Mouse (Mus musculus) embryonic facial prominence, embryonic 14.5 days (tissue): ENCODE measurements around the gene Fbxl13. TPM values are rescaled to one million over a fixed set of nuclear protein-coding genes. Genes with fewer than 3 reads are reported as not detected.

Source experiments
- ATAC-seq: fragments of 200-750 bp; cut with Nextera tagmentation; 2 replicates; pipeline ENCODE4 v1.8.0; 2017; ENCODE audit warnings: low read depth, moderate number of reproducible peaks, moderate TSS enrichment
- DNase-seq: peaks from one replicate; pipeline ENCODE4 v3.0.0-alpha.2; 2015; ENCODE audit warnings: low spot score
- H3K27ac ChIP-seq: fragments of 300-500 bp; sonication (generic); replicated peaks from 2 replicates; pipeline ENCODE4 v1.5.1; 2014; ENCODE audit warnings: low read depth, mild to moderate bottlenecking, low read length, moderate library complexity
- H3K27me3 ChIP-seq: fragments of 300-500 bp; sonication (generic); replicated peaks from 2 replicates; pipeline ENCODE4 v1.6.1; 2014; ENCODE audit warnings: low read length; ENCODE audit not compliant: control insufficient read depth, insufficient read depth
- H3K36me3 ChIP-seq: fragments of 300-500 bp; sonication (generic); 2 replicates; pipeline ENCODE4 v1.6.1; 2014; ENCODE audit warnings: low read length, mixed read lengths; ENCODE audit not compliant: control insufficient read depth, insufficient read depth
- H3K4me1 ChIP-seq: fragments of 300-500 bp; sonication (generic); 2 replicates; pipeline ENCODE4 v1.6.1; 2014; ENCODE audit warnings: antibody characterized with exemption, low read length; ENCODE audit not compliant: control insufficient read depth, insufficient read depth
- H3K4me2 ChIP-seq: fragments of 300-500 bp; sonication (generic); 2 replicates; pipeline ENCODE4 v1.6.1; 2014; ENCODE audit warnings: low read depth, mild to moderate bottlenecking, low read length, moderate library complexity, mixed read lengths
- H3K4me3 ChIP-seq: fragments of 300-500 bp; sonication (generic); 2 replicates; pipeline ENCODE4 v1.5.1; 2014; ENCODE audit warnings: low read depth, mild to moderate bottlenecking, low read length
- H3K9ac ChIP-seq: fragments of 300-500 bp; sonication (generic); 2 replicates; pipeline ENCODE4 v1.6.1; 2014; ENCODE audit warnings: low read depth, mild to moderate bottlenecking, low read length, moderate library complexity, mixed read lengths
- H3K9me3 ChIP-seq: fragments of 300-500 bp; sonication (generic); 2 replicates; pipeline ENCODE4 v1.6.1; 2016; ENCODE audit warnings: low read length; ENCODE audit not compliant: control insufficient read depth
- WGBS: fragments of 180-500 bp; shearing (Covaris S2); extraction: QIAGEN DNeasy Blood & Tissue Kit; methylation state at CpG from one replicate; pipeline ENCODE4 v1.1.7; 2014; 5-methylcytosine and 5-hydroxymethylcytosine counted together
- polyA plus RNA-seq: library from polyadenylated mRNA; unstranded; fragments of >200 nt; fragmentation: Nextera tagmentation; extraction: Ambion mirVana; gene quantifications from 2 replicates; pipeline ENCODE4 v1.2.1, GENCODE M21; 2014

Gene Fbxl13
- polyA plus RNA-seq, 1 experiment from 2014 or later, result 0.46 TPM

DNA sequence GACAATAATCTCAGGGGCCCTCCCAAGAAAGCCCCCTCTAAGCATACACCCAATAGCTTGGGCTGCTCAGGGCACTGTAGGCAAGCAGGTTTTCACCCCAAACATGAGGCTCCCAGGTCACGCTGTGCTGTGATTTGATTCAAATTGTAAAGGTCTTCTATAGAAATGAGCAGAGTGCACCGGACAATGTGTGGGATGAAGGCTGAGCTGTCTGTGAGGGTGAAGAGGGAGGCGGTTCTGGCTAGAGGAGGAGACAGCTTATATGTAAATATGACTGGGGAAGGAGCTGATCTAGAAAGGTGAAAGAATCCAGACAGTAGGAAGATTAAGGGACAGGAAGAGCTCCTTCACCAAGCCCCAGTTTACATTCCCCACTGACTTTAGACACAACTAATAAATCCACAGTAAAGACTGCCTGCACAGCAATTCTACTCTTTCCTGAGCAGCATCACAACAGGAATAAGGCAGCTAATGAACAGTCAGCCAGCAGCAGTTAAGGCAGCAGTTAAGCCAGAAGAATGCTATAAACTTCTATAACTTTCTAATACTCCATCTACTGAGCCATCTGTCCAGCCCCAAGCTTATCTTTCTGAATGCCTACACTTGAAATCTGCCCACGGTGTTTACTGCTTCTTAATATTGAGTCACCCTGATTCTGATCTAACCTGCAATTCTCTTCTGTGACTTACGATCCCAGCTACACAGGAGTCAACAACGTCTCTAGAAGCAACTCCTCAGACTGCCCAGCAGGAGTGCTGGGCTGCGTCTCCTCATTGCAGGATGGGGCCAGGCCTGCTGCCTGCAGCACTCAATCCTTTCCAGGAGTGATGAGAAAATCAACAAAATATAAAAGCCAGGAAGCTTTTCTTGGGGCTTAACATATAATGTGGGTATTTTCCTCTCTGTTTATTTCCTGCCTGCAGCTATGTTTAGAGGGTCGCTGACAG, 22.0 kb upstream of the Fbxl13 start:
- 0 out of 2 replicates have a peak, but pooled peaks cover 10% of the 10 kb centered on the region for H3K36me3 ChIP-seq

DNA sequence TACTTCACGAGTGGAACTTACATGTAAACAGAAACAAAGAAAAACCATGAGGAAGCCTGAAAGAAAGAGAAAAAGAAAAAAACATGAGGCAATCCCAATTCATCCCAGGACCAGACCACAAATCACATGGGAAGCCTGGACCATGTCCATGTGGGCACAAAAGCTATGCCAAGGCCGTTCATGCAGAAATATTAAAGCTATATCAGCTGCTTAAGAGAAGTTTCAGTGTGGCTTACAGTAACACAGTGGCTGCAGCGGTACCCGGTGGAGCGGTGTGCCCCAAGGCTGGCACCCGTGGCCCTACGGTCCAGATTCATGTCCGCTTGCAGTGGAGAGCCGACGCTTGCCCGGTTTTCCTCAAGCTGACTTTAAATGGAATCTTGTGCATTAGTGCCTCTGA, 17.6 kb upstream of the Fbxl13 start:
- Histone ChIP-seq H3K27me3 (no peaks in the 10 kb centered on the region), H3K9ac (no peak overlapping the region), H3K9me3 (no peaks in the 10 kb centered on the region), H3K4me2 (no peak overlapping the region), H3K27ac (no peak overlapping the region), H3K4me1 (no peaks in the 10 kb centered on the region), H3K4me3 (no peak overlapping the region), H3K36me3 (peaks cover 46% of the 10 kb centered on the region)
- DNase-seq, result peak; percentile 14
- WGBS, result 93% methylated on average over 11 of the region's 11 CpGs
- no peak for ATAC-seq

More for the DNA sequence above, 22.0 kb upstream of the Fbxl13 start:
- DNase-seq (no peak), ATAC-seq (no peak)
- H3K9ac ChIP-seq, result no peak overlapping the region
- 65% methylated on average over 8 of the region's 8 CpGs for WGBS
- H3K4me1 ChIP-seq, result no peaks in the 10 kb centered on the region
- no peak overlapping the region for H3K27ac ChIP-seq
- no peak overlapping the region for H3K4me2 ChIP-seq
- H3K9me3 ChIP-seq, result no peaks in the 10 kb centered on the region
- H3K27me3 ChIP-seq, result no peaks in the 10 kb centered on the region
- H3K4me3 ChIP-seq, result no peak overlapping the region

DNA sequence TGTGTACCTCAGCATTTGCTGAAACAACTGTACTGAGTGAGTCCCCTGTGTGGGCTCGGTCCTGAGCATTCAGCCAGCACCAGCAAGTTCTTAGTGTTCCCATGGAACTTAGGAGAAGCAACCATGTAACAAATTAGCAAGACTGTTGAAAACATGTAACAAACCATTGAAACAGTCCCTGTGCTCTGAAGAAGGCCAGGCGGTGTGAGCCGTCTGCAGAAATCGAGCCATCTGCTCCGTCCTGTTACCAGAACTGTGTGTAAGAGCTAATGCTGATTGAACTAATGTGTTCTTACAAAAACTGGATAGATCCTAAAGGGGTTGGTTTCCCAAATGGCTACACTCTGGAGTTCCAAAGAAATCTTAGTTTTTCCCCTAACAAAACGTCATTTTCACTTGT, 15.4 kb upstream of the Fbxl13 start:
- ATAC-seq (no peak), DNase-seq (no peak)
- H3K27ac ChIP-seq, result no peak overlapping the region
- peaks cover 53% of the 10 kb centered on the region for H3K36me3 ChIP-seq
- 89% methylated on average over 6 of the region's 6 CpGs for WGBS
- H3K4me2 ChIP-seq, result no peak overlapping the region
- no peak overlapping the region for H3K9ac ChIP-seq
- no peak overlapping the region for H3K4me3 ChIP-seq
- no peaks in the 10 kb centered on the region for H3K27me3 ChIP-seq
- H3K9me3 ChIP-seq, result no peaks in the 10 kb centered on the region
- no peaks in the 10 kb centered on the region for H3K4me1 ChIP-seq

DNA sequence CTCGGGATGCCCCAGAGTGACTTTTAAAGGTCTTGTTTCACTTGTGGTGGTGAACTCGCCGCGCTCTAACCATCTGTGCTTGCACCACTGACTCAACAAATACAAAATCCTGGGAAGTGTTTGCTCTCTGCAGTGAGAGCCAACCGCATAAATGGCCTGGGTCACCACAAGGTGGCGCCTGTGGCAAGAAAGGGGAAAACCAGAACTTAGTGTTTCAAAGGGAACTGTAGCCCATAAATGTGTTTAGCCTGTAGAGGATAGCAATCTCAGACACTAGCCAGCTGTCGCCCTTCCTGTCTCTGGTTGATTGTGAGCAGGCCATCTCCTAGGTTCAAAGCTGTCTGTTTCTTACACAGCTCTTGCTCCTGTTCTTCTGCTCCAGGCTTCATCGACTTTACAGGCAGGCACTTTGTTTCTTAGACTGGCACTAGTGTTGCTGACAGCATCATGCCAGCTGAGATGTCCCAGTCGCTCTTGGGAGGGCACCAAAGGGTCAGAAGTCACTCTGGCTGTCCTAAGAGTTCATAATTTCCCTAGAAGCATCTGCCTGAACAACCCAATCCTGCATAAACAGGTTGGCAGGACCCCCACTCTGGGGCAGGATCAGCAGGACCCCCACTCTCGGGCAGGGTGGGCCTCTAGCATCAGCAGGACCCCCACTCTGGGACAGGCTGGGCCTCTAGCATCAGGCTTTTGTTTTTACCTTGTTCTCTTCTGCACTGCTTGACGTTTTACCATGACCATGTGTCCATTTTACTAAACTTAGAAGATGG, 13.4 kb upstream of the Fbxl13 start:
- Histone ChIP-seq H3K36me3 (peaks cover 60% of the 10 kb centered on the region), H3K9ac (no peak overlapping the region), H3K4me2 (no peak overlapping the region), H3K27me3 (no peaks in the 10 kb centered on the region), H3K4me3 (no peak overlapping the region), H3K9me3 (no peaks in the 10 kb centered on the region), H3K27ac (no peak overlapping the region), H3K4me1 (no peaks in the 10 kb centered on the region)
- ATAC-seq (peak; percentile 79), DNase-seq (peak; percentile 73)
- WGBS, result 62% methylated on average over 10 of the region's 11 CpGs

DNA sequence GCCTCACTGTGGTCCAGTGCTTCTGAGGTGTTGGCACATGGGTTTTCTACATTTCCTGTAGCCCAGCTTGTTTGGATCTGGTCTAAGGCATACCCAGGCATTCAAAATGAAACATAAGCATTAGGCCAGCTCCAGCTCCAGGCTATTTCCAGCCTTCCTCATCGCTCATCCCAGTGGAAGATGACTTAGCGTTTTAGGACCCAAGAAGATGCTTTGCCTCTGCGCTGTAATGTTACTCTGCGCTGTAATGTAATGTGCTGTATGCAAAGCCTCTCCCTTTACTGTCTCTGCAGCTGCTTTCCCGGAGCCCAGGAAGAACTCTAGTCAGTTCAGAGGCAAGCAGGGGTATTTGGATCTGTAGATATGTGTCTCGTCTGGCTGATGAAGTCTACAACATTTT, 12.6 kb upstream of the Fbxl13 start:
- H3K4me1 ChIP-seq, result no peaks in the 10 kb centered on the region
- no peak overlapping the region for H3K4me3 ChIP-seq
- ATAC-seq (no peak), DNase-seq (no peak)
- WGBS, result 94% methylated on average over 6 of the region's 6 CpGs
- no peak overlapping the region for H3K9ac ChIP-seq
- H3K27me3 ChIP-seq, result no peaks in the 10 kb centered on the region
- no peak overlapping the region for H3K4me2 ChIP-seq
- H3K36me3 ChIP-seq, result peaks cover 60% of the 10 kb centered on the region
- no peak overlapping the region for H3K27ac ChIP-seq
- no peaks in the 10 kb centered on the region for H3K9me3 ChIP-seq

DNA sequence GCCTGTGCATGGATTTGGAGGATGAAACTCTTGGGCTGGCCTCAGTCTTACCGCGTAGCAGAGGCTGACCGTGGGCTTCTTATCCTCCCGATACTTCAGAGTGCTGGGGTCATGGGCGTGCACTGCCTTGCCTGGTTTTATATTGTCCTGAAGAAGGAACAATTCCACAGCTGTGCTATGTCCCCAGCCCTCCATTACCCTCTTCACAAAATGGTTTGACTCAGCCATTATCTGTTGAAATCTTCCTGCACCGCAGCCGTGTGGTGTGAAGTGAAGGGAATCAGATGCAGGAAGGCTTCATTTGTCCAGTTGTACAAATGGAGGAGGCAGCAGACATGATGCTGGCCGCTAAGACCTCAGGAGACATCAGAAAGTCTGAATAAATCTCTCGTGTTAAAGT, 11.5 kb upstream of the Fbxl13 start:
- no peak overlapping the region for H3K9ac ChIP-seq
- DNase-seq (no peak), ATAC-seq (no peak)
- no peaks in the 10 kb centered on the region for H3K27me3 ChIP-seq
- peaks cover 63% of the 10 kb centered on the region for H3K36me3 ChIP-seq
- WGBS, result 92% methylated on average over 9 of the region's 9 CpGs
- H3K4me1 ChIP-seq, result no peaks in the 10 kb centered on the region
- no peak overlapping the region for H3K27ac ChIP-seq
- H3K4me2 ChIP-seq, result no peak overlapping the region
- no peaks in the 10 kb centered on the region for H3K9me3 ChIP-seq
- H3K4me3 ChIP-seq, result no peak overlapping the region

DNA sequence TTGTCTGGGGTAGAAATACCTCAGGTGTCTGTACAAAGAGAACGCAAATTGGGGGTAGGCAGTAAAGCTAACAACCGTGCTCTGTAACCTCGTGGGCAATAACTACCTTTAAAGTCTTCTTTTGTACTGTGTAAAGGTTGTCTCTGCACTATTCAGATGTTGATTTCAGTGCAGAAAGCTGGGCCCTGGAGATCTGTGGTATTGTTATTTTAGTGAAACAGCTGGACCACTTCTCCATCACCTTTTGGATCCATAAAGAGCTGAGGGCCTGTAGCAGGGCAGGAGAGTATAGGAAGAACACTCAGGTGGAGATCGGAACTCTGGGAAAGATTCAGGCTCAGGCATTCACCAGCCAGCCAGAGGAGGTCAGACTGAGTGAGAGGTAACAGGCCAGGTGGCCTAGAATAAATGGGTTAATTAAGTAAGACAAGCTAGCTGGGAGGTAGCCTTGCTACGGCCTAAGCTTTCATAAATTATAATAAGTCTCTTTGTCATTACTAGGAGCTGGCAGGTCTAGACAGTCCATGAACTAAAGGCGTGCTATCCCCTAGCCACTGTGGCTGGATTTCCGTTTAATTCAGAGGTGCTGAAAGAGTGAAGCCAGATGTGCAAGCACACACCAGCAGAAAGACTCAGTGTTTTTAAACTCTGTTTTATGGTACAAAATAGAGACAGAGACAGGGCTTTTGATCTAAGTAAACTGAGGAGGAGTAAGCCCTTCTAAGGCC, 6.6 kb upstream of the Fbxl13 start:
- Histone ChIP-seq H3K27me3 (no peaks in the 10 kb centered on the region), H3K4me3 (no peak overlapping the region), H3K9ac (no peak overlapping the region), H3K27ac (no peak overlapping the region), H3K36me3 (peaks cover 68% of the 10 kb centered on the region), H3K9me3 (no peaks in the 10 kb centered on the region), H3K4me1 (peaks cover 5% of the 10 kb centered on the region; the same call in 1 of the 2 replicates), H3K4me2 (no peak overlapping the region)
- WGBS, result 78% methylated on average over 7 of the region's 7 CpGs
- DNase-seq, result no peak
- ATAC-seq, result no peak

DNA sequence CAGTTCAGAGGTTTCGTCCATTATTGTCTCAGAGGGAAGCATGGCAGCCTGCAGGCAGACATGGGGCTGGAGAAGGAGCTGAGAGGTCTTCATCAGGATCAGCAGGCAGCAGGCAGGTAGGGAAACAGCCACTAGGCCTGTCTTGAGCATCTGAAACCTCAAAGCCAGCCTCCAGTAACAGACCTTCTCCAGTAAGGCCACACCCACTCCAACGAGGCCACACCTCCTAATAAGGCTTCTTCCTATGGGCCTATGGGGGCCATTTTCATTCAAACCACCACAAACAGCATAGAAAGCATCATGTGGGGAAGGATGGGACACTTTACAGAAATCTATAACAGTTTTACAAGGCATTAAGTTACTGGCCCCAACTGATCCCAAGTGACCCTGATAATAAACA, 5.3 kb upstream of the Fbxl13 start:
- no peak for ATAC-seq
- 72% methylated on average over 2 of the region's 2 CpGs for WGBS
- H3K36me3 ChIP-seq, result peaks cover 63% of the 10 kb centered on the region

More for the DNA sequence above, 5.3 kb upstream of the Fbxl13 start:
- Histone ChIP-seq H3K9ac (no peak overlapping the region), H3K4me3 (no peak overlapping the region), H3K9me3 (no peaks in the 10 kb centered on the region), H3K27ac (no peak overlapping the region), H3K27me3 (no peaks in the 10 kb centered on the region), H3K4me2 (no peak overlapping the region), H3K4me1 (peaks cover 10% of the 10 kb centered on the region)
- DNase-seq, result no peak
